Mouse (Mus musculus) testis, adult 2 months (tissue): ENCODE measurements around the gene Ssh3. TPM values are rescaled to one million over a fixed set of nuclear protein-coding genes. Genes with fewer than 3 reads are reported as not detected.

ENCODE experiments used
- H3K27ac ChIP-seq: fragments of 200-500 bp; 2 replicates; pipeline ENCODE4 v1.5.1; 2012; ENCODE audit warnings: low read depth, low read length; ENCODE audit not compliant: control insufficient read depth, insufficient read depth
- H3K27me3 ChIP-seq: fragments of 200-500 bp; 2 replicates; pipeline ENCODE4 v1.6.1; 2012; ENCODE audit warnings: mild to moderate bottlenecking, low read length, moderate library complexity; ENCODE audit not compliant: control insufficient read depth, insufficient read depth
- H3K36me3 ChIP-seq: fragments of 200-500 bp; 2 replicates; pipeline ENCODE4 v1.6.1; 2012; ENCODE audit warnings: mild to moderate bottlenecking, low read length; ENCODE audit not compliant: control insufficient read depth, insufficient read depth
- H3K4me1 ChIP-seq: fragments of 200-500 bp; 2 replicates; pipeline ENCODE4 v1.6.1; 2012; ENCODE audit warnings: low read length; ENCODE audit not compliant: control insufficient read depth, insufficient read depth
- H3K4me3 ChIP-seq: fragments of 200-500 bp; 2 replicates; pipeline ENCODE4 v1.5.1; 2012; ENCODE audit warnings: low read depth, mild to moderate bottlenecking, low read length, moderate library complexity, mixed read lengths; ENCODE audit not compliant: control insufficient read depth
- CTCF ChIP-seq: fragments of 200-500 bp; IDR thresholded peaks from 2 replicates; pipeline ENCODE4 v1.5.1; 2012; ENCODE audit warnings: low read depth, mild to moderate bottlenecking, inconsistent platforms, low read length, moderate library complexity; ENCODE audit not compliant: control insufficient read depth, insufficient read depth, insufficient replicate concordance
- POLR2A ChIP-seq: fragments of 200-500 bp; IDR thresholded peaks from 2 replicates; pipeline ENCODE4 v1.6.1; 2012; ENCODE audit warnings: low read depth, mild to moderate bottlenecking, inconsistent platforms, low read length, moderate library complexity; ENCODE audit not compliant: control insufficient read depth
- polyA plus RNA-seq: library from polyadenylated mRNA; depleted of rRNA; stranded (reverse); fragments of >200 nt; gene quantifications from 2 replicates; pipeline ENCODE4 v1.2.3, GENCODE M21; 2012

The Ssh3 gene
- polyA plus RNA-seq, 1 experiment = 7.1 TPM

GRCm38 (mm10) chr19:4228891-4229290, 40.1 kb downstream of the Ssh3 start:
- Histone ChIP-seq H3K4me1 (peaks cover 12% of the 10 kb centered on the region), H3K4me3 (no peak overlapping the region), H3K27me3 (no peaks in the 10 kb centered on the region), H3K36me3 (no peaks in the 10 kb centered on the region; the same call in 1 of the 2 replicates), H3K27ac (no peak overlapping the region)
- TF ChIP-seq POLR2A (no peak), CTCF (no peak)

GRCm38 (mm10) chr19:4227894-4228678, 40.9 kb downstream of the Ssh3 start:
- no peaks in the 10 kb centered on the region; the same call in 1 of the 2 replicates for H3K36me3 ChIP-seq
- TF ChIP-seq POLR2A = no peak
- peak; percentile 51; the same call in 1 of the 2 replicates for TF ChIP-seq CTCF

GRCm38 (mm10) chr19:4227446-4227845, 41.5 kb downstream of the Ssh3 start:
- H3K27ac ChIP-seq = no peak overlapping the region

More at GRCm38 (mm10) chr19:4227894-4228678, 40.9 kb downstream of the Ssh3 start:
- H3K4me1 ChIP-seq = peaks cover 10% of the 10 kb centered on the region
- H3K4me3 ChIP-seq = no peak overlapping the region
- H3K27me3 ChIP-seq = no peaks in the 10 kb centered on the region
- H3K27ac ChIP-seq = no peak overlapping the region

GRCm38 (mm10) chr19:4226779-4227178, 42.2 kb downstream of the Ssh3 start:
- Histone ChIP-seq H3K4me3 (no peak overlapping the region), H3K27me3 (no peaks in the 10 kb centered on the region), H3K4me1 (peaks cover 7% of the 10 kb centered on the region), H3K27ac (no peak overlapping the region), H3K36me3 (no peaks in the 10 kb centered on the region; the same call in 1 of the 2 replicates)
- TF ChIP-seq POLR2A (no peak), CTCF (no peak)

More at GRCm38 (mm10) chr19:4227446-4227845, 41.5 kb downstream of the Ssh3 start:
- TF ChIP-seq CTCF = no peak
- TF ChIP-seq POLR2A = no peak
- Histone ChIP-seq H3K4me1 (peaks cover 9% of the 10 kb centered on the region), H3K4me3 (no peak overlapping the region), H3K36me3 (no peaks in the 10 kb centered on the region; the same call in 1 of the 2 replicates), H3K27me3 (no peaks in the 10 kb centered on the region)

- Histone ChIP-seq H3K36me3 (no peaks in the 10 kb centered on the region; the same call in 1 of the 2 replicates), H3K4me3 (no peak overlapping the region), H3K27ac (no peak overlapping the region), H3K4me1 (no peaks in the 10 kb centered on the region), H3K27me3 (no peaks in the 10 kb centered on the region)
- TF ChIP-seq POLR2A = no peak
- TF ChIP-seq CTCF = no peak
Measured at GRCm38 (mm10) chr19:4222165-4222564, 46.8 kb downstream of the Ssh3 start.

GRCm38 (mm10) chr19:4220957-4221743, 47.8 kb downstream of the Ssh3 start:
- no peak for TF ChIP-seq POLR2A
- TF ChIP-seq CTCF = no peak
- H3K27me3 ChIP-seq = no peaks in the 10 kb centered on the region

GRCm38 (mm10) chr19:4220416-4220815, 48.6 kb downstream of the Ssh3 start:
- peaks cover 6% of the 10 kb centered on the region for H3K4me1 ChIP-seq
- no peaks in the 10 kb centered on the region for H3K27me3 ChIP-seq
- no peaks in the 10 kb centered on the region for H3K36me3 ChIP-seq
- no peak overlapping the region for H3K4me3 ChIP-seq
- TF ChIP-seq CTCF (no peak), POLR2A (no peak)
- H3K27ac ChIP-seq = no peak overlapping the region

More at GRCm38 (mm10) chr19:4220957-4221743, 47.8 kb downstream of the Ssh3 start:
- no peak overlapping the region for H3K4me3 ChIP-seq
- no peak overlapping the region for H3K27ac ChIP-seq
- peaks cover under 1% of the 10 kb centered on the region for H3K4me1 ChIP-seq
- H3K36me3 ChIP-seq = no peaks in the 10 kb centered on the region
